Mouse (Mus musculus): ENCODE data around the gene Zfp655. TPM values are rescaled to one million over a fixed set of nuclear protein-coding genes. Genes with fewer than 3 reads are reported as not detected.
"Not testable (repeated sequence)": the region's sequence is repeated elsewhere in the genome, so short reads cannot be mapped to it uniquely, and the experiment has no call there.

Gene Zfp655
- polyA plus RNA-seq, 1 experiment from 2014 or later = 34.1 TPM

DNA sequence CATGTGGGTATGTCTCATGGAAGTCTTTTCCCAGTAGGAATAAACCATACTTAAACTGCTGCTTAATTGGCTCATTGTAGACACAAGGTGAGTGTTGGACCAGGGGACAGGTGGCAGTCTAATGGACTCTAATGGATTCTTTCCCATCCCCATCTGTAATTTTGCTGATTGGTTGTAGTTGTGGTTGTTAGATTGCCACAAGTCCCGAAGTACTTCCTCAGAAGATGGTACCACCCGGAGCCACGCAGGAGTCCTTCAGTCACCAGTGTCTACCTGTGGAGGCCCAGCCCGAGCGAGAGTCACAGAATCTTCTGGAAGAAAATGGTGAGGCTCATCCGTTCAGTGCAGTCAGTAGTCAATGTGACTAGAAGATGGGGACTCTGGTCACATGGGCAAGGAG, 24.1 kb upstream of the Zfp655 start:
- Histone ChIP-seq H3K9ac (no peak overlapping the region), H3K9me3 (no peaks in the 10 kb centered on the region), H3K27ac (no peak overlapping the region), H3K4me3 (no peak overlapping the region), H3K4me1 (peaks cover 15% of the 10 kb centered on the region), H3K36me3 (replicated peaks) (peaks cover 14% of the 10 kb centered on the region), H3K4me2 (no peak overlapping the region), H3K27me3 (replicated peaks) (no peaks in the 10 kb centered on the region)
- no peak for ATAC-seq (replicated peaks)
- 99% methylated on average over 6 of the region's 6 CpGs for WGBS

DNA sequence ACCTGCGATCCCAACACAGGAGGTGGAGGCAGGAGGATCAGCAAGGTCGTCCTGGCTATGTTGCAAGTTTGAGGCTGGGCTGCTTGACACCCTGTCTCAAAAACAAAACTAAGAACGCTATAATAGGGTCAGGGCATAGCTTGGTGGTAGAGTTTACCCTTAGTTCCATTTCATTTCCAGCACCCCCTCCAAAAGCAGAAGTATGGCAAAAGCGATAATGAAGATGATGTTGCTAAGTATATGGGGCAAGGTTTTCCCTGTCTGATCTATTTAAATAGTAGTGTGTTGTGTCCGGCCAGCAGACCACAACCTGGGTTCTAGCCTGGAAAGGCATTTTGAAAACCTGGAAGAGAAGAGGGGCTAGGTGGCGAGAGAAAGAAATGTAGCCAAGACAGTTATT, 23.6 kb upstream of the Zfp655 start:
- Histone ChIP-seq H3K27ac (no peak overlapping the region), H3K4me1 (peaks cover 15% of the 10 kb centered on the region), H3K4me2 (no peak overlapping the region), H3K4me3 (no peak overlapping the region), H3K36me3 (replicated peaks) (peaks cover 14% of the 10 kb centered on the region), H3K9ac (no peak overlapping the region), H3K9me3 (no peaks in the 10 kb centered on the region), H3K27me3 (replicated peaks) (no peaks in the 10 kb centered on the region)
- WGBS = 84% methylated on average over 6 of the region's 6 CpGs
- no peak for ATAC-seq (replicated peaks)

DNA sequence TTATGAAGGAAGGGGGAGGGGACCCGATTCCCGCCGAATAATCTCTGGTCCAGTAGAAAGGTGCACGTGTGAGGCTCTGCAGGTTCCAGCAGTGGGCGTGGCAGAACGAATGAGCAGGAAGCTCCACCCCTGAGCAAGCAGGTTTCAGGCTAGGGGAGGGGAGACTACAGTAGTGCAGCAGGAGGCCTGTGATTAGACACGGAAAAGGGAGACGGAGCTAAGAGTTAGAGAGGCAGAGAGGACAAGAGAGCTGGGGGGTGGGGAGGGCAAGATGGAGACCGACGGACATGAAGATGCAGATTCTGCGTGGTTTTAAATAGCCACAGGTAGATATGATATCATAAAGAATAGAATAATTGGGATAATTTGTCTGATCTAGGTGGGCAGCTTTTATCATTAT, 23.1 kb upstream of the Zfp655 start:
- WGBS = 48% methylated on average over 11 of the region's 11 CpGs

GRCm38 (mm10) chr5:145211340-145211739, 20.2 kb upstream of the Zfp655 start:
- no peak overlapping the region for H3K9ac ChIP-seq
- no peak for ATAC-seq (replicated peaks)
- H3K4me3 ChIP-seq = no peak overlapping the region
- no peaks in the 10 kb centered on the region for H3K4me1 ChIP-seq
- 99% methylated on average over 4 of the region's 4 CpGs for WGBS
- H3K36me3 ChIP-seq (replicated peaks) = peaks cover 23% of the 10 kb centered on the region
- no peak overlapping the region for H3K4me2 ChIP-seq
- no peaks in the 10 kb centered on the region for H3K9me3 ChIP-seq
- H3K27me3 ChIP-seq (replicated peaks) = no peaks in the 10 kb centered on the region
- H3K27ac ChIP-seq = no peak overlapping the region

More for the DNA sequence above, 23.1 kb upstream of the Zfp655 start:
- H3K27ac ChIP-seq; H3K4me2 ChIP-seq; H3K9ac ChIP-seq; H3K9me3 ChIP-seq; H3K27me3 ChIP-seq (replicated peaks); ATAC-seq (replicated peaks); H3K4me3 ChIP-seq: not testable (repeated sequence)
- Histone ChIP-seq H3K4me1 (peaks cover 15% of the 10 kb centered on the region), H3K36me3 (replicated peaks) (peaks cover 14% of the 10 kb centered on the region)

DNA sequence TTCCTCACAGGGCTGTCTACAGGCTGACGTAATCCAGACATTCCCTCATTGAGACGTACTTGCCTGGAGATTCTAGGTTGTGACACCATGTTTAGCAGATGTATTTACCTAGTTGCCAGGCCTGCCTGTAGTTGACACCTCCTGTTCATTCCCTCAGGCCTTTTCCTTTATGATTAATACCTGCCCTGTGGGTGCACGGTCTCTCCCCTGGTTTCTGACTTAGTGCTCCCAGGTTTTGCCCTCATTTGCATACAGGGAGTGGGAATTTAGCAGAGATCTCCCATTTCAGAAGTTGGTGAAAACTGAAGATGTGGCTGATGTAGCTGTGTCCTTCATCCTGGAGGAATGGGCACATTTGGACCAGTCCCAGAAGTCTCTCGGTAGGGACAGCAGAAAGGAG, 19.3 kb upstream of the Zfp655 start:
- Histone ChIP-seq H3K4me2 (no peak overlapping the region), H3K4me3 (no peak overlapping the region), H3K27me3 (replicated peaks) (no peaks in the 10 kb centered on the region), H3K9ac (no peak overlapping the region), H3K36me3 (replicated peaks) (peaks cover 23% of the 10 kb centered on the region), H3K9me3 (no peaks in the 10 kb centered on the region), H3K27ac (no peak overlapping the region), H3K4me1 (no peaks in the 10 kb centered on the region)
- 93% methylated on average over 4 of the region's 4 CpGs for WGBS
- ATAC-seq (replicated peaks) = no peak

DNA sequence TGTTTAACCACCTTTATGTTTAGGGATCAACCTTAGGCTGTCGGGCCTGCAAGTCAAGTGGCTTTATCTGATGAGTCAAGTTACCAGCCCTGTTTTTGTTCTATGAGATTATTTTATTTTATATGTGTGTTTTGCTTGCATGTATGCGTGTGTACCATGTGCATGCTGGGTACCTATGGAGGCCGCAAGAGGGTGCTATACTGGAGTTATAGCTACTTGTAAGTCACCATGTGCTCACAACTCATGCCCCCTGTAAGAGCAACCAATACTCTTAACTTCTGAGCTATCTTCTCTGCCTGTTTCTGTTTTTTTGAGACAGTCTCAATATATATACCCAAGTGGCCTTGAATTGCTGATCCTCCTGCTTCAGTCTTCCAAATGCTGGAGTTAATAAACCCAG, 18.0 kb upstream of the Zfp655 start:
- no peak for ATAC-seq (replicated peaks)
- Histone ChIP-seq H3K4me2 (no peak overlapping the region), H3K36me3 (replicated peaks) (peaks cover 26% of the 10 kb centered on the region), H3K27ac (no peak overlapping the region), H3K4me3 (no peak overlapping the region), H3K27me3 (replicated peaks) (no peaks in the 10 kb centered on the region), H3K4me1 (no peaks in the 10 kb centered on the region), H3K9me3 (no peaks in the 10 kb centered on the region), H3K9ac (no peak overlapping the region)
- 92% methylated on average over 3 of the region's 3 CpGs for WGBS

DNA sequence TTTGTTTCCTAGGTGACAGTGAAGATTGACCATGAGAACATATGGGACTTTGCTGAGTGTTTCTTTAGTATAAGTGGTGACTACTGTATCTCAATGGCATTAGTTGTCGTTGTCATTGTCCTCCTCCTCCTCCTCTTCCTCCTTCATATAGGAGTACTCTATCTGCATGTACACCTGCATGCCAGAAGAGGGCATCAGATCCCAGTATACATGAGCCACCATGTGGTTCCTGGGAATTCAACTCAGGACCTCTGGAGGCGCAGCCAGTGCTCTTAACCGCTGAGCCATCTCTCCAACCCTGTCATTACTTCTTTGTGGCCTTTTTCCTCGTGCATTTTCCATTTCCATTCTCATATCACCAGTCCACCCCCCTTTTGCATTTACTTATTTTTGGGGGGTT, 16.8 kb upstream of the Zfp655 start:
- ATAC-seq (replicated peaks) = no peak
- WGBS = 66% methylated on average over 4 of the region's 4 CpGs
- Histone ChIP-seq H3K27ac (no peak overlapping the region), H3K4me1 (no peaks in the 10 kb centered on the region), H3K36me3 (replicated peaks) (peaks cover 32% of the 10 kb centered on the region), H3K27me3 (replicated peaks) (no peaks in the 10 kb centered on the region), H3K4me3 (no peak overlapping the region), H3K9ac (no peak overlapping the region), H3K9me3 (no peaks in the 10 kb centered on the region), H3K4me2 (no peak overlapping the region)

DNA sequence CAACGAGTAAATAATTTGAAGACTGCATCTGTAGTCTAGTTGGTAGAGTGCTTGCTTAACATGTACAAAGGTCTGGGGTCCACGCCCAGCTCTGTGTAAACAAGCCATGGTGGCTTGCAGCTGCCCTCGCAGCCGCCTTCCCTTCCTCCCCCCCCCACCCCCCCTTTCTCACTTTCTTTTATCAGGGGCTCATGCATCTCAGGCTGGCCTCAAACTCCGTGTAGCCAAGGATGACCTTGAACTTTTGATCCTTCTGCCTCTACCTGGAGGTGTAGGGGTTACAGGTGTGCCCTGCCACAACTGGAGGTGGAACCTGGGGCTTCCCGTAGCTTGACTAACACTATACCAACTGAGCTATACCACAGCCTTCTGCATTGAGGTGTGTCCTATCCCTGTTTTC, 13.8 kb upstream of the Zfp655 start:
- peaks cover 42% of the 10 kb centered on the region for H3K36me3 ChIP-seq (replicated peaks)
- ATAC-seq (replicated peaks) = no peak

DNA sequence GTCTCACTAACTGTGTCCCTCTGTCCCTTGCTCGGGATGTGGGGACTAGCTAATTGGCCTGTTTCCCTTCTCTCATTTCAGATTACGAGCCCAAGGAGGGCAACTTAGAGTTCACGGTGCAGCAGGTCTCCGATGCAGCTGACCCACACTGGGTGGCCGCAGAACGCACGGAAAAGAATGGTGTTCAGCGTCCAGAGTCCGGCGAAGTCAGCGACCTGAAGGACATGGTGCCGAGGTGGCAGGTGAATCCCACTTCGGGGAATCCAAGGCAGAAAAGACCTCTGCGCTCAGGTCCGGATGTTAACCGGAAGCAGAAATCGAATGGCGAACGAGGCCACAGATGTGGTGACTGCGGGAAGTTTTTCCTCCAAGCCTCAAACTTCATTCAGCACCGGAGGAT, 13.3 kb upstream of the Zfp655 start:
- WGBS = 96% methylated on average over 21 of the region's 21 CpGs
- no peaks in the 10 kb centered on the region for H3K9me3 ChIP-seq
- peaks cover 42% of the 10 kb centered on the region for H3K36me3 ChIP-seq (replicated peaks)
- ATAC-seq (replicated peaks) = no peak
- no peaks in the 10 kb centered on the region for H3K27me3 ChIP-seq (replicated peaks)
- H3K4me3 ChIP-seq = no peak overlapping the region
- no peak overlapping the region for H3K27ac ChIP-seq
- H3K4me2 ChIP-seq = no peak overlapping the region
- no peak overlapping the region for H3K9ac ChIP-seq
- H3K4me1 ChIP-seq = no peaks in the 10 kb centered on the region

More for the DNA sequence above, 13.8 kb upstream of the Zfp655 start:
- H3K9me3 ChIP-seq = no peaks in the 10 kb centered on the region
- H3K4me2 ChIP-seq = no peak overlapping the region
- WGBS = 84% methylated on average over 6 of the region's 6 CpGs
- no peaks in the 10 kb centered on the region for H3K27me3 ChIP-seq (replicated peaks)
- H3K9ac ChIP-seq = no peak overlapping the region
- no peak overlapping the region for H3K4me3 ChIP-seq
- H3K4me1 ChIP-seq = no peaks in the 10 kb centered on the region
- no peak overlapping the region for H3K27ac ChIP-seq

GRCm38 (mm10) chr5:145218671-145219070, 12.8 kb upstream of the Zfp655 start:
- no peak for ATAC-seq (replicated peaks)
- Histone ChIP-seq H3K27me3 (replicated peaks) (no peaks in the 10 kb centered on the region), H3K27ac (no peak overlapping the region), H3K9me3 (no peaks in the 10 kb centered on the region), H3K4me1 (no peaks in the 10 kb centered on the region), H3K4me3 (no peak overlapping the region), H3K36me3 (replicated peaks) (peaks cover 42% of the 10 kb centered on the region), H3K4me2 (no peak overlapping the region), H3K9ac (no peak overlapping the region)
- WGBS = 98% methylated on average over 20 of the region's 20 CpGs

- H3K9ac ChIP-seq = no peak overlapping the region
- H3K4me1 ChIP-seq = no peaks in the 10 kb centered on the region
- 91% methylated on average over 8 of the region's 8 CpGs for WGBS
- H3K9me3 ChIP-seq = no peaks in the 10 kb centered on the region
- no peaks in the 10 kb centered on the region for H3K27me3 ChIP-seq (replicated peaks)
- no peak overlapping the region for H3K4me3 ChIP-seq
- H3K36me3 ChIP-seq (replicated peaks) = peaks cover 38% of the 10 kb centered on the region
- no peak for ATAC-seq (replicated peaks)
- H3K4me2 ChIP-seq = no peak overlapping the region
- H3K27ac ChIP-seq = no peak overlapping the region
Measured at GRCm38 (mm10) chr5:145219981-145220380, 11.5 kb upstream of the Zfp655 start.

- H3K4me3 ChIP-seq = no peak overlapping the region
- H3K9me3 ChIP-seq = no peaks in the 10 kb centered on the region
- ATAC-seq (replicated peaks) = no peak
- no peak overlapping the region for H3K4me2 ChIP-seq
- H3K27ac ChIP-seq = no peak overlapping the region
- H3K36me3 ChIP-seq (replicated peaks) = peaks cover 34% of the 10 kb centered on the region
- no peaks in the 10 kb centered on the region for H3K4me1 ChIP-seq
- 80% methylated on average over 5 of the region's 5 CpGs for WGBS
- no peaks in the 10 kb centered on the region for H3K27me3 ChIP-seq (replicated peaks)
- H3K9ac ChIP-seq = no peak overlapping the region
Measured at GRCm38 (mm10) chr5:145222840-145223239, 8.7 kb upstream of the Zfp655 start.

GRCm38 (mm10) chr5:145223395-145223794, 8.1 kb upstream of the Zfp655 start:
- no peak overlapping the region for H3K4me2 ChIP-seq
- 92% methylated on average over 12 of the region's 12 CpGs for WGBS
- H3K9ac ChIP-seq = no peak overlapping the region
- peaks cover 32% of the 10 kb centered on the region for H3K36me3 ChIP-seq (replicated peaks)
- H3K27ac ChIP-seq = no peak overlapping the region
- no peak overlapping the region for H3K4me3 ChIP-seq
- no peak for ATAC-seq (replicated peaks)
- no peaks in the 10 kb centered on the region for H3K4me1 ChIP-seq
- H3K27me3 ChIP-seq (replicated peaks) = no peaks in the 10 kb centered on the region
- H3K9me3 ChIP-seq = no peaks in the 10 kb centered on the region

DNA sequence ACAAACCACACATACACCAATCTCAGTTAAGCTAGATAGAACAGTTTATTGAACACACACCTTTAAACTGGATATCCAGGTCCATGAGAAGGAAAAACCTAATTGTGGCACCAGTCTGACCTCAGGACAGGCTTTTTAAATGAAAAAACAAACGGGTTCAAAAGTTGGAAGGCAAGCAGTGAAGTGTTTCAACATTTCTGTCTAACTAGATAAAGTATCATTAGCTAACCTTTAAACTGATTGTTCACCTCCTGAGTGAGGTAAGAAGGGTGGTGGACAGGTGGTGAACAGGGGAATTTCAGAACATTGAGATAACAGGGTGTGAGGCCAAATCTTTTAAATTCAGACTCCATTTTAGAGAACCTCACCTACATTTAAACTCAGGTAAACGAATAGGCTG, 5.1 kb upstream of the Zfp655 start:
- 69% methylated on average over 2 of the region's 2 CpGs for WGBS

More for the DNA sequence above, 5.1 kb upstream of the Zfp655 start:
- H3K27ac ChIP-seq = no peak overlapping the region
- H3K36me3 ChIP-seq (replicated peaks) = peaks cover 5% of the 10 kb centered on the region
- ATAC-seq (replicated peaks) = no peak
- no peak overlapping the region for H3K9ac ChIP-seq
- no peaks in the 10 kb centered on the region for H3K9me3 ChIP-seq
- H3K4me2 ChIP-seq = no peak overlapping the region
- H3K27me3 ChIP-seq (replicated peaks) = no peaks in the 10 kb centered on the region
- no peak overlapping the region for H3K4me3 ChIP-seq
- peaks cover 7% of the 10 kb centered on the region; the same call in 1 of the 2 replicates for H3K4me1 ChIP-seq

Data from midbrain, embryonic 15.5 days (tissue).